Mouse (Mus musculus) limb, embryonic 12.5 days (tissue): ENCODE data around the gene Olfr742. TPM values are rescaled to one million over a fixed set of nuclear protein-coding genes. Genes with fewer than 3 reads are reported as not detected.

Experiments
- ATAC-seq: fragments of 200-750 bp; cut with Nextera tagmentation; 2 replicates; pipeline ENCODE4 v1.8.0; 2017; ENCODE audit warnings: low read depth, moderate TSS enrichment; ENCODE audit not compliant: insufficient number of reproducible peaks, insufficient read depth, low FRiP score, low TSS enrichment
- H3K27ac ChIP-seq: fragments of 300-500 bp; sonication (generic); 2 replicates; pipeline ENCODE4 v1.5.1; 2016; ENCODE audit warnings: mild to moderate bottlenecking, moderate library complexity
- H3K27me3 ChIP-seq: fragments of 300-500 bp; sonication (generic); 2 replicates; pipeline ENCODE4 v1.6.1; 2016; ENCODE audit warnings: mild to moderate bottlenecking, moderate library complexity
- H3K36me3 ChIP-seq: fragments of 300-500 bp; sonication (generic); 2 replicates; pipeline ENCODE4 v1.6.1; 2016; ENCODE audit warnings: mild to moderate bottlenecking, moderate library complexity
- H3K4me1 ChIP-seq: fragments of 300-500 bp; sonication (generic); replicated peaks from 2 replicates; pipeline ENCODE4 v1.6.1; 2016
- H3K4me2 ChIP-seq: fragments of 300-500 bp; sonication (generic); 2 replicates; pipeline ENCODE4 v1.6.1; 2016; ENCODE audit warnings: mild to moderate bottlenecking, moderate library complexity
- H3K4me3 ChIP-seq: fragments of 300-500 bp; sonication (generic); replicated peaks from 2 replicates; pipeline ENCODE4 v1.5.1; 2016; ENCODE audit warnings: mild to moderate bottlenecking
- H3K9ac ChIP-seq: fragments of 300-500 bp; sonication (generic); replicated peaks from 2 replicates; pipeline ENCODE4 v1.6.1; 2016; ENCODE audit warnings: mild to moderate bottlenecking, moderate library complexity
- H3K9me3 ChIP-seq: fragments of 300-500 bp; sonication (generic); 2 replicates; pipeline ENCODE4 v1.6.1; 2016; ENCODE audit warnings: mild to moderate bottlenecking, moderate library complexity
- WGBS: fragments of 180-500 bp; shearing (Covaris S2); methylation state at CpG from one replicate; pipeline ENCODE4 v1.1.7; 2016; 5-methylcytosine and 5-hydroxymethylcytosine counted together
- polyA plus RNA-seq: library from polyadenylated mRNA; unstranded; fragments of >200 nt; fragmentation: Nextera tagmentation; extraction: Ambion mirVana; gene quantifications from 2 replicates; pipeline ENCODE4 v1.2.1, GENCODE M21; 2016

Olfr742 gene
- not detected in 2 replicates for polyA plus RNA-seq

DNA sequence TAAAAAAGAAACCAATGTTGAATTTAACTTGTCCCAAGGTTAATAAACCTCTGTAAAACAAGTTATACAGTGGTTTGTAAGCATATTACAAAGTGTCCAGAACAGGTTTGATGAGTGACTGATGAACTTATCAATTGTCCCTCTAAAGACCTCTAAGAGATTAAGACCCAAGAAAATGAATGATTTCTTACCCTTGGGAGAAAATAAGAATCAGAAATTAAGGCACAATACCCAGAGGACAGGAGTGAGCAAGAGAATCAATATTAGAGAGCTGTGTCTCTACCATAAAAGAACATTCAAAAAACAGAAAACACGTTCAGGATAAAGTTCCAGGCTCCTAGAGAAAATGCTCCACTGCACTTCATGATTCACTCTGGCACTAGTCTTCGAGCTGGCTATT lies at the start of gene Olfr742:
Gene Olfr742, plus strand, starts transcription at position 301 of the 400 bp plus-strand sequence.
- 48% methylated on average over 2 of the region's 2 CpGs for WGBS
- H3K27me3 ChIP-seq = no peaks in the 10 kb centered on the region
- H3K4me1 ChIP-seq = no peaks in the 10 kb centered on the region
- H3K9me3 ChIP-seq = no peaks in the 10 kb centered on the region
- no peak for ATAC-seq
- no peaks in the 10 kb centered on the region for H3K36me3 ChIP-seq
- no peak within 1 kb of the TSS for H3K27ac ChIP-seq
- H3K9ac ChIP-seq = no peak within 1 kb of the TSS
- H3K4me2 ChIP-seq = no peak within 1 kb of the TSS
- H3K4me3 ChIP-seq = no peak within 1 kb of the TSS

DNA sequence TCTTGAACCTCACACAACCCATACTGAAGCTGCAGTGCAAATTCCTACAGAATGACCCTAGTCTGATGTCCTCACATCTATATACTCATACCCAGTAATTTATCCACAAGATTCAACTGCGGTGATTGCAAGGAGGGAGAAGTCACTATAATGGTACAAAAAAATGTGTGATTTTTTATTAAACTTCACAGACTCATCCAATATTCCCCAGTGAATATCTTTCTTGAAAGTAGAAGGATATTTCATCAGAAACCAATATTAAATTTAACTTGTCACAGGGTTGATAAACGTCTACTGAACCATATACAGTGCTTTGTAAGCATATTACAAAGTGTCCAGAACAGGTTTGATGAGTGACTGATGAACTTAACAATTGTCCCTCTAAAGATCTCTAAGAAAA lies 31.0 kb upstream of the Olfr742 start, which contains the start of gene Olfr741:
Gene Olfr741, plus strand, starts transcription at position 301 of the 400 bp plus-strand sequence.
- no peaks in the 10 kb centered on the region for H3K4me1 ChIP-seq
- H3K4me2 ChIP-seq = no peak within 1 kb of the TSS
- H3K36me3 ChIP-seq = no peaks in the 10 kb centered on the region
- H3K27me3 ChIP-seq = no peaks in the 10 kb centered on the region
- H3K4me3 ChIP-seq = no peak within 1 kb of the TSS
- no peaks in the 10 kb centered on the region for H3K9me3 ChIP-seq
- H3K27ac ChIP-seq = no peak within 1 kb of the TSS
- ATAC-seq = no peak
- 73% methylated on average over 2 of the region's 2 CpGs for WGBS
- no peak within 1 kb of the TSS for H3K9ac ChIP-seq

DNA sequence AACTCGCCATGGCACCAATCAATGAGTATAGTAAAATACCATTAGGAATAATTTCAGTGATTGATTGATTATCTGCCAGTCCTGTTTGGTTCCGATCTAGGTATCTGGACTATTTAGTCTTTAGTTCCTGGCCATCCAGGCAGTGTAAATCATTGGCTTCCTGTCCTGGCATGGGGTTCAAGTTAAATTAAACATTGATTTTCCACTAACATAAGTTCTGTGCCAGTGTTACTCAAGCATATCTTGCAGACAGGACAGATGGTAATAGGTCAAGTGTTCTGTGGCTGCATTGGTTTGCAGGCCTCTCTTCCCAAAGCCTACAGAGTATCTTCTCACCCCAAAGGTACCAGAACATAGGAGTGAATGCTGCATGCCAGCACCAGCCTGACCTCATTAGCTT lies 25.0 kb upstream of the Olfr742 start:
- 75% methylated on average over 2 of the region's 2 CpGs for WGBS
- H3K4me2 ChIP-seq = no peak overlapping the region

DNA sequence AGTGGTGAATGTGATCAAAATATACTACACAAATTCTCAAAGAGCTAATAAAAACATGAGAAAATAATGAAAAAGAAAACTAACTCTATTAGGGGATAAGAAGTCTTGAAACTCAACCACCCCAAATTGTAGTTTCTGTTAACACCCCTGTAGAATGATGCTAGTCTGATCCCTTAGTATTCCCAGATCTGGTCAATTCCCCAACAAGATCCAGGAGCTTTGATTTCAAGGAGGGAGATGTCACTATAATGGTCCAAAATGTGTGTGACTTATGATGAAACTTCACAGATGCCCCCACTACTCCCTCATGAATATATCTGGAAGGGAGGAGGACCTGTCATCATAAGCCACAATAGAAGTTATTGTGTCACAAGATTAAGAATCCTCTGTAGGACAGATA lies 18.1 kb downstream of the Olfr742 start, which contains the start of gene Olfr743:
Gene Olfr743, plus strand, starts transcription at position 301 of the 400 bp plus-strand sequence.
- H3K4me2 ChIP-seq = no peak within 1 kb of the TSS
- H3K4me3 ChIP-seq = no peak within 1 kb of the TSS
- no peak within 1 kb of the TSS for H3K9ac ChIP-seq
- no peak within 1 kb of the TSS for H3K27ac ChIP-seq
- no peak for ATAC-seq
- H3K27me3 ChIP-seq = no peaks in the 10 kb centered on the region
- H3K9me3 ChIP-seq = no peaks in the 10 kb centered on the region
- no peaks in the 10 kb centered on the region for H3K36me3 ChIP-seq
- no peaks in the 10 kb centered on the region for H3K4me1 ChIP-seq

More for the DNA sequence above, 25.0 kb upstream of the Olfr742 start:
- Histone ChIP-seq H3K4me3 (no peak overlapping the region), H3K36me3 (no peaks in the 10 kb centered on the region), H3K27ac (no peak overlapping the region), H3K9ac (no peak overlapping the region), H3K27me3 (no peaks in the 10 kb centered on the region), H3K9me3 (no peaks in the 10 kb centered on the region), H3K4me1 (no peaks in the 10 kb centered on the region)
- ATAC-seq = no peak

DNA sequence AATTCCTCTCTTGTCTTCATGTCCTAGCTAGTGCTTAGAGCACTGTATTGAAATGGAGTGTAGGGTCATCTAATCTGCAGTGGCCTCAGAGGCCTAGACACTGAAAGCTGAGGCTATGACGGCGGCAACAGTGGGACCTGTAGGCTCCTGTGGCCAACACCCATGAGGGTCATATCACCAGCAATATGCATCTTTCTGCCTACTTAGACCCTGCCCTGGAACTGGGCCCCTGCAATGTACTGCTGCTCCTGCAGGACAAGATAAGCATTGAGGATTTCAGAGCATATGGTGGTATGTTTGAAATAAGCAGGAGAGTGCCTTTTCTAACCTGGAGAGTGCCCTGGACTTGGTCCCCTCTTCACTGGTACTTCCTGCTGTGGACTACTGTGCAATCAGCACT lies 49.3 kb downstream of the Olfr742 start:
- H3K9me3 ChIP-seq = no peaks in the 10 kb centered on the region
- H3K36me3 ChIP-seq = no peaks in the 10 kb centered on the region
- H3K4me1 ChIP-seq = no peaks in the 10 kb centered on the region
- H3K4me2 ChIP-seq = no peak overlapping the region
- H3K9ac ChIP-seq = no peak overlapping the region
- ATAC-seq = no peak
- WGBS = 90% methylated on average over 2 of the region's 2 CpGs
- H3K27ac ChIP-seq = no peak overlapping the region
- no peaks in the 10 kb centered on the region for H3K27me3 ChIP-seq
- H3K4me3 ChIP-seq = no peak overlapping the region

Other genes with a start within 250 kb of the Olfr742 start
- gene Olfr732, start 219.4 kb upstream of the Olfr742 start, polyA plus RNA-seq = not detected in 2 replicates
- gene Olfr733, start 202.1 kb upstream of the Olfr742 start, polyA plus RNA-seq = not detected in 2 replicates
- not detected in 2 replicates for gene Olfr734, start 176.8 kb upstream of the Olfr742 start, polyA plus RNA-seq
- gene Olfr735, start 154.7 kb upstream of the Olfr742 start, polyA plus RNA-seq = not detected in 2 replicates
- not detected in 2 replicates for gene Tlr11, start 145.7 kb upstream of the Olfr742 start, polyA plus RNA-seq
- gene Olfr736, start 122.4 kb upstream of the Olfr742 start, polyA plus RNA-seq = not detected in 2 replicates
- not detected in 2 replicates for gene Olfr738, start 96.0 kb upstream of the Olfr742 start, polyA plus RNA-seq
- not detected in 2 replicates for gene Olfr739, start 85.0 kb upstream of the Olfr742 start, polyA plus RNA-seq
- gene Olfr740, start 58.1 kb upstream of the Olfr742 start, polyA plus RNA-seq = not detected in 2 replicates
- gene Olfr741, start 30.9 kb upstream of the Olfr742 start, polyA plus RNA-seq = not detected in 2 replicates
- not detected in 2 replicates for gene Olfr743, start 18.2 kb downstream of the Olfr742 start, polyA plus RNA-seq
- not detected in 2 replicates for gene Olfr744, start 111.3 kb downstream of the Olfr742 start, polyA plus RNA-seq
- gene Olfr745, start 135.8 kb downstream of the Olfr742 start, polyA plus RNA-seq = not detected in 2 replicates
- gene Olfr746, start 143.5 kb downstream of the Olfr742 start, polyA plus RNA-seq = not detected in 2 replicates
- gene Olfr747, start 189.6 kb downstream of the Olfr742 start, polyA plus RNA-seq = not detected in 2 replicates
- not detected in 2 replicates for gene Olfr748, start 203.8 kb downstream of the Olfr742 start, polyA plus RNA-seq
- gene Olfr749, start 241.5 kb downstream of the Olfr742 start, polyA plus RNA-seq = not detected in 2 replicates